Mouse (Mus musculus) embryonic facial prominence, embryonic 11.5 days (tissue): Measurements from ENCODE around the gene Rgs19. TPM values are rescaled to one million over a fixed set of nuclear protein-coding genes. Genes with fewer than 3 reads are reported as not detected.
A peak's percentile ranks its signal among the peaks of the same experiment; 100 is the strongest.

Source experiments
- ATAC-seq: fragments of 200-750 bp; cut with Nextera tagmentation; replicated peaks from 2 replicates; pipeline ENCODE4 v1.8.0; 2017; ENCODE audit warnings: low read depth; ENCODE audit not compliant: insufficient number of reproducible peaks, low FRiP score, low TSS enrichment
- DNase-seq: peaks from one replicate; pipeline ENCODE4 v3.0.0-alpha.2; 2015; ENCODE audit warnings: low spot score
- H3K27ac ChIP-seq: fragments of 300-500 bp; sonication (generic); replicated peaks from 2 replicates; pipeline ENCODE4 v1.5.1; 2014; ENCODE audit warnings: mild to moderate bottlenecking, low read depth, low read length, control low read depth
- H3K27me3 ChIP-seq: fragments of 300-500 bp; sonication (generic); 2 replicates; pipeline ENCODE4 v1.6.1; 2014; ENCODE audit warnings: mild to moderate bottlenecking, low read length, moderate library complexity, mixed read lengths; ENCODE audit not compliant: control insufficient read depth, insufficient read depth
- H3K36me3 ChIP-seq: fragments of 300-500 bp; sonication (generic); replicated peaks from 2 replicates; pipeline ENCODE4 v1.6.1; 2014; ENCODE audit warnings: low read depth, mild to moderate bottlenecking, low read length, moderate library complexity, mixed read lengths; ENCODE audit not compliant: control insufficient read depth, insufficient read depth
- H3K4me1 ChIP-seq: fragments of 300-500 bp; sonication (generic); 2 replicates; pipeline ENCODE4 v1.6.1; 2014; ENCODE audit warnings: low read length, mixed read lengths; ENCODE audit not compliant: control insufficient read depth, insufficient read depth
- H3K4me2 ChIP-seq: fragments of 300-500 bp; sonication (generic); 2 replicates; pipeline ENCODE4 v1.6.1; 2014; ENCODE audit warnings: low read depth, mild to moderate bottlenecking, control low read depth, low read length, moderate library complexity
- H3K4me3 ChIP-seq: fragments of 300-500 bp; sonication (generic); 2 replicates; pipeline ENCODE4 v1.5.1; 2014; ENCODE audit warnings: low read depth, low read length, control low read depth
- H3K9ac ChIP-seq: fragments of 300-500 bp; sonication (generic); replicated peaks from 2 replicates; pipeline ENCODE4 v1.6.1; 2014; ENCODE audit warnings: mild to moderate bottlenecking, control low read depth, low read length
- H3K9me3 ChIP-seq: fragments of 300-500 bp; sonication (generic); replicated peaks from 2 replicates; pipeline ENCODE4 v1.6.1; 2016; ENCODE audit warnings: mild to moderate bottlenecking, low read length, inconsistent platforms, mixed read lengths; ENCODE audit not compliant: control insufficient read depth
- WGBS: fragments of 180-500 bp; shearing (Covaris S2); extraction: QIAGEN DNeasy Blood & Tissue Kit; methylation state at CpG from one replicate; pipeline ENCODE4 v1.1.7; 2014; 5-methylcytosine and 5-hydroxymethylcytosine counted together
- polyA plus RNA-seq: library from polyadenylated mRNA; unstranded; fragments of >200 nt; fragmentation: Nextera tagmentation; extraction: Ambion mirVana; gene quantifications from 2 replicates; pipeline ENCODE4 v1.2.1, GENCODE M21; 2014

Rgs19 gene
- polyA plus RNA-seq, 1 experiment from 2014 or later: 74.3 TPM

- Histone ChIP-seq H3K27ac (no peak within 1 kb of the TSS; the same call in 1 of the 2 replicates), H3K4me2 (peak within 1 kb of the TSS; percentile 36), H3K4me3 (peak within 1 kb of the TSS; percentile 17; the same call in 1 of the 2 replicates), H3K27me3 (no peaks in the 10 kb centered on the region), H3K36me3 (no peaks in the 10 kb centered on the region), H3K9me3 (no peaks in the 10 kb centered on the region), H3K4me1 (no peaks in the 10 kb centered on the region), H3K9ac (peak within 1 kb of the TSS; percentile 33)
- WGBS: 3% methylated on average over 7 of the region's 7 CpGs
- ATAC-seq: peak; percentile 64
- peak; percentile 54 for DNase-seq
These were observed 21.1 kb upstream of the Rgs19 start, which contains the start of gene Oprl1 for GRCm38 (mm10) chr2:181714903-181715326. Gene Oprl1, plus strand, starts transcription at chr2:181715016.

- no peaks in the 10 kb centered on the region for H3K9me3 ChIP-seq
- H3K27me3 ChIP-seq: no peaks in the 10 kb centered on the region
- 81% methylated on average over 1 of the region's 1 CpGs for WGBS
- no peak overlapping the region for H3K9ac ChIP-seq
- H3K4me1 ChIP-seq: no peaks in the 10 kb centered on the region
- H3K4me2 ChIP-seq: no peak overlapping the region
- DNase-seq (no peak), ATAC-seq (0 out of 2 replicates have a peak, but pooled peaks have one; percentile 48)
- no peaks in the 10 kb centered on the region for H3K36me3 ChIP-seq
- H3K4me3 ChIP-seq: no peak overlapping the region
- no peak overlapping the region for H3K27ac ChIP-seq
These were observed 20.0 kb upstream of the Rgs19 start for GRCm38 (mm10) chr2:181713749-181714148.

- no peak for DNase-seq
- WGBS: 45% methylated on average over 4 of the region's 4 CpGs
- ATAC-seq: no peak
These were observed 12.9 kb upstream of the Rgs19 start for GRCm38 (mm10) chr2:181706668-181707067.

GRCm38 (mm10) chr2:181698241-181698640 is 4.5 kb upstream of the Rgs19 start, which contains the start of gene Lkaaear1:
Gene Lkaaear1, minus strand, starts transcription at chr2:181698442.
- ATAC-seq (no peak), DNase-seq (no peak)
- H3K4me3 ChIP-seq: no peak within 1 kb of the TSS
- H3K27me3 ChIP-seq: no peaks in the 10 kb centered on the region
- no peaks in the 10 kb centered on the region for H3K36me3 ChIP-seq
- H3K9me3 ChIP-seq: no peaks in the 10 kb centered on the region
- 49% methylated on average over 5 of the region's 5 CpGs for WGBS
- no peak within 1 kb of the TSS for H3K27ac ChIP-seq
- H3K9ac ChIP-seq: no peak within 1 kb of the TSS
- H3K4me2 ChIP-seq: no peak within 1 kb of the TSS
- H3K4me1 ChIP-seq: no peaks in the 10 kb centered on the region

More at GRCm38 (mm10) chr2:181706668-181707067, 12.9 kb upstream of the Rgs19 start:
- Histone ChIP-seq H3K27me3 (no peaks in the 10 kb centered on the region), H3K27ac (no peak overlapping the region), H3K4me2 (no peak overlapping the region), H3K9ac (no peak overlapping the region), H3K9me3 (no peaks in the 10 kb centered on the region), H3K4me1 (no peaks in the 10 kb centered on the region), H3K4me3 (no peak overlapping the region), H3K36me3 (no peaks in the 10 kb centered on the region)

- H3K4me2 ChIP-seq: no peak overlapping the region
- no peaks in the 10 kb centered on the region for H3K4me1 ChIP-seq
- no peaks in the 10 kb centered on the region for H3K9me3 ChIP-seq
- no peaks in the 10 kb centered on the region for H3K36me3 ChIP-seq
- no peak overlapping the region for H3K4me3 ChIP-seq
- H3K27ac ChIP-seq: no peak overlapping the region
- DNase-seq (no peak), ATAC-seq (no peak)
- H3K27me3 ChIP-seq: no peaks in the 10 kb centered on the region
- no peak overlapping the region for H3K9ac ChIP-seq
- 74% methylated on average over 33 of the region's 33 CpGs for WGBS
These were observed 3.1 kb upstream of the Rgs19 start for GRCm38 (mm10) chr2:181696801-181697420.

GRCm38 (mm10) chr2:181695776-181696175 is 2.0 kb upstream of the Rgs19 start:
- WGBS: 71% methylated on average over 1 of the region's 1 CpGs

GRCm38 (mm10) chr2:181694581-181694980 is 804 bp upstream of the Rgs19 start:
- H3K4me3 ChIP-seq: no peak overlapping the region
- no peaks in the 10 kb centered on the region; the same call in 1 of the 2 replicates for H3K4me1 ChIP-seq
- no peak overlapping the region for H3K4me2 ChIP-seq
- no peak for ATAC-seq
- WGBS: 85% methylated on average over 3 of the region's 3 CpGs
- H3K9me3 ChIP-seq: no peaks in the 10 kb centered on the region
- H3K27ac ChIP-seq: no peak overlapping the region
- no peak for DNase-seq
- H3K9ac ChIP-seq: no peak overlapping the region
- H3K36me3 ChIP-seq: no peaks in the 10 kb centered on the region
- no peaks in the 10 kb centered on the region for H3K27me3 ChIP-seq

More at GRCm38 (mm10) chr2:181695776-181696175, 2.0 kb upstream of the Rgs19 start:
- DNase-seq (no peak), ATAC-seq (no peak)
- no peak overlapping the region for H3K4me3 ChIP-seq
- no peaks in the 10 kb centered on the region; the same call in 1 of the 2 replicates for H3K4me1 ChIP-seq
- H3K4me2 ChIP-seq: no peak overlapping the region
- H3K27ac ChIP-seq: no peak overlapping the region
- no peaks in the 10 kb centered on the region for H3K36me3 ChIP-seq
- no peaks in the 10 kb centered on the region for H3K9me3 ChIP-seq
- H3K27me3 ChIP-seq: no peaks in the 10 kb centered on the region
- no peak overlapping the region for H3K9ac ChIP-seq

GRCm38 (mm10) chr2:181692304-181692703 is 1.5 kb downstream of the Rgs19 start:
- no peak for ATAC-seq
- Histone ChIP-seq H3K27me3 (no peaks in the 10 kb centered on the region), H3K4me1 (no peaks in the 10 kb centered on the region; the same call in 1 of the 2 replicates), H3K4me2 (peak overlapping the region; percentile 92; the same call in 1 of the 2 replicates), H3K9me3 (no peaks in the 10 kb centered on the region), H3K27ac (no peak overlapping the region), H3K4me3 (no peak overlapping the region), H3K36me3 (no peaks in the 10 kb centered on the region; the same call in 1 of the 2 replicates), H3K9ac (no peak overlapping the region)
- whole genome bisulfite sequencing: 90% methylated on average over 3 of the region's 3 CpGs
- no peak for DNase-seq
